Mouse (Mus musculus) hindbrain, postnatal 0 days (tissue): ENCODE measurements around the gene Esrp2. TPM values are rescaled to one million over a fixed set of nuclear protein-coding genes. Genes with fewer than 3 reads are reported as not detected.
A peak's percentile ranks its signal among the peaks of the same experiment; 100 is the strongest.

Experiments used
- ATAC-seq: fragments of 200-750 bp; cut with Nextera tagmentation; 2 replicates; pipeline ENCODE4 v1.8.0; 2017; ENCODE audit warnings: mild to moderate bottlenecking, moderate TSS enrichment, moderate library complexity
- DNase-seq: peaks from one replicate; pipeline ENCODE4 v3.0.0-alpha.2; 2015; ENCODE audit warnings: low spot score
- H3K27ac ChIP-seq: fragments of 300-500 bp; sonication (generic); 2 replicates; pipeline ENCODE4 v1.5.1; 2014; ENCODE audit warnings: mild to moderate bottlenecking
- H3K27me3 ChIP-seq: fragments of 300-500 bp; sonication (generic); 2 replicates; pipeline ENCODE4 v1.6.1; 2014; ENCODE audit warnings: low read length, mixed read lengths; ENCODE audit not compliant: insufficient read depth
- H3K36me3 ChIP-seq: fragments of 300-500 bp; sonication (generic); 2 replicates; pipeline ENCODE4 v1.6.1; 2014; ENCODE audit warnings: low read length, mixed read lengths; ENCODE audit not compliant: insufficient read depth
- H3K4me1 ChIP-seq: fragments of 300-500 bp; sonication (generic); 2 replicates; pipeline ENCODE4 v1.6.1; 2014; ENCODE audit warnings: antibody characterized with exemption, low read length, mixed read lengths; ENCODE audit not compliant: insufficient read depth
- H3K4me2 ChIP-seq: fragments of 300-500 bp; sonication (generic); 2 replicates; pipeline ENCODE4 v1.6.1; 2014; ENCODE audit warnings: low read depth, mild to moderate bottlenecking, low read length, moderate library complexity, mixed read lengths
- H3K4me3 ChIP-seq: fragments of 300-500 bp; sonication (generic); 2 replicates; pipeline ENCODE4 v1.5.1; 2014; ENCODE audit warnings: low read length
- H3K9ac ChIP-seq: fragments of 300-500 bp; sonication (generic); replicated peaks from 2 replicates; pipeline ENCODE4 v1.6.1; 2014; ENCODE audit warnings: mild to moderate bottlenecking, low read length, moderate library complexity, mixed read lengths
- H3K9me3 ChIP-seq: fragments of 300-500 bp; sonication (generic); 2 replicates; pipeline ENCODE4 v1.6.1; 2016; ENCODE audit warnings: low read length, mixed read lengths
- CTCF ChIP-seq: IDR thresholded peaks from 2 replicates; pipeline ENCODE4 v1.5.1; 2016; ENCODE audit warnings: antibody characterized with exemption, control low read depth, low read depth
- WGBS: fragments of 180-500 bp; shearing (Covaris S2); extraction: QIAGEN DNeasy Blood & Tissue Kit; methylation state at CpG from one replicate; pipeline ENCODE4 v1.1.7; 2014; 5-methylcytosine and 5-hydroxymethylcytosine counted together
- polyA plus RNA-seq: library from polyadenylated mRNA; unstranded; fragments of >200 nt; fragmentation: Nextera tagmentation; extraction: Ambion mirVana; gene quantifications from 2 replicates; pipeline ENCODE4 v1.2.1, GENCODE M21; 2015
- total RNA-seq: library from RNA; depleted of rRNA; stranded (reverse); fragments of >200 nt; gene quantifications from 2 replicates; pipeline ENCODE4 v1.2.3, GENCODE M21; 2014; rRNA removed

Gene Esrp2
- total RNA-seq (0.10 and 0.75 TPM in 2 replicates), polyA plus RNA-seq (0.10 and 0.15 TPM in 2 replicates)

- H3K36me3 ChIP-seq, result no peaks in the 10 kb centered on the region
- H3K9me3 ChIP-seq, result no peaks in the 10 kb centered on the region
- peaks cover 32% of the 10 kb centered on the region for H3K27me3 ChIP-seq
- DNase-seq (no peak), ATAC-seq (no peak)
- no peak within 1 kb of the TSS for H3K27ac ChIP-seq
- H3K4me2 ChIP-seq, result peak within 1 kb of the TSS; percentile 88
- peak within 1 kb of the TSS; percentile 24 for H3K9ac ChIP-seq
- no peak for TF ChIP-seq CTCF
- WGBS, result under 1% methylated on average over 77 of the region's 86 CpGs
- peak within 1 kb of the TSS; percentile 48 for H3K4me3 ChIP-seq
- H3K4me1 ChIP-seq, result peaks cover 20% of the 10 kb centered on the region
Measured at GRCm38 (mm10) chr8:106136156-106137130, at the start of gene Esrp2. Gene Esrp2 (minus strand): TSS chr8:106136974.

GRCm38 (mm10) chr8:106186394-106186793 lies 49.6 kb upstream of the Esrp2 start:
- ATAC-seq (no peak), DNase-seq (no peak)
- WGBS, result 90% methylated on average over 3 of the region's 3 CpGs
- Histone ChIP-seq H3K4me2 (no peak overlapping the region), H3K4me1 (no peaks in the 10 kb centered on the region), H3K9ac (no peak overlapping the region), H3K27ac (no peak overlapping the region), H3K27me3 (no peaks in the 10 kb centered on the region), H3K36me3 (0 out of 2 replicates have a peak, but pooled peaks cover under 1% of the 10 kb centered on the region), H3K9me3 (no peaks in the 10 kb centered on the region), H3K4me3 (no peak overlapping the region)
- no peak for TF ChIP-seq CTCF

GRCm38 (mm10) chr8:106185628-106186270 lies 49.0 kb upstream of the Esrp2 start:
- 77% methylated on average over 8 of the region's 8 CpGs for WGBS
- no peak for ATAC-seq
- DNase-seq, result no peak
- Histone ChIP-seq H3K9ac (no peak overlapping the region), H3K4me2 (no peak overlapping the region), H3K27me3 (no peaks in the 10 kb centered on the region), H3K9me3 (no peaks in the 10 kb centered on the region), H3K4me3 (no peak overlapping the region), H3K4me1 (no peaks in the 10 kb centered on the region), H3K27ac (no peak overlapping the region), H3K36me3 (no peaks in the 10 kb centered on the region)
- TF ChIP-seq CTCF, result no peak

- DNase-seq (no peak), ATAC-seq (no peak)
- H3K4me3 ChIP-seq, result no peak overlapping the region
- H3K9ac ChIP-seq, result no peak overlapping the region
- no peaks in the 10 kb centered on the region for H3K36me3 ChIP-seq
- 79% methylated on average over 2 of the region's 2 CpGs for WGBS
- no peak overlapping the region for H3K27ac ChIP-seq
- H3K27me3 ChIP-seq, result no peaks in the 10 kb centered on the region
- H3K4me1 ChIP-seq, result no peaks in the 10 kb centered on the region
- H3K9me3 ChIP-seq, result no peaks in the 10 kb centered on the region
- H3K4me2 ChIP-seq, result no peak overlapping the region
- TF ChIP-seq CTCF, result no peak
Measured at GRCm38 (mm10) chr8:106178428-106178827, 41.7 kb upstream of the Esrp2 start.

- DNase-seq (no peak), ATAC-seq (no peak)
- no peak overlapping the region for H3K4me3 ChIP-seq
- H3K9ac ChIP-seq, result no peak overlapping the region
- no peak for TF ChIP-seq CTCF
- H3K9me3 ChIP-seq, result no peaks in the 10 kb centered on the region
- H3K4me2 ChIP-seq, result no peak overlapping the region
- WGBS, result 85% methylated on average over 1 of the region's 1 CpGs
- H3K4me1 ChIP-seq, result no peaks in the 10 kb centered on the region
- no peaks in the 10 kb centered on the region for H3K27me3 ChIP-seq
- H3K36me3 ChIP-seq, result no peaks in the 10 kb centered on the region
- no peak overlapping the region for H3K27ac ChIP-seq
Measured at GRCm38 (mm10) chr8:106177594-106177993, 40.8 kb upstream of the Esrp2 start.

GRCm38 (mm10) chr8:106176891-106177290 lies 40.1 kb upstream of the Esrp2 start:
- Histone ChIP-seq H3K4me2 (no peak overlapping the region), H3K4me3 (no peak overlapping the region), H3K27ac (no peak overlapping the region), H3K36me3 (no peaks in the 10 kb centered on the region), H3K27me3 (no peaks in the 10 kb centered on the region), H3K4me1 (no peaks in the 10 kb centered on the region), H3K9me3 (no peaks in the 10 kb centered on the region), H3K9ac (no peak overlapping the region)
- no peak for ATAC-seq
- no peak for TF ChIP-seq CTCF
- WGBS, result 8% methylated on average over 1 of the region's 1 CpGs
- peak; percentile 28 for DNase-seq
